Mouse (Mus musculus) frontal cortex, adult (tissue): ENCODE measurements around the gene Pram1.

Source experiments
- ATAC-seq: cut with Nextera tagmentation; 2 replicates; pipeline ENCODE4 v1.9.2; 2017; ENCODE audit warnings: mild to moderate bottlenecking, moderate library complexity, mixed read lengths; ENCODE audit not compliant: low TSS enrichment

Gene Pram1

DNA sequence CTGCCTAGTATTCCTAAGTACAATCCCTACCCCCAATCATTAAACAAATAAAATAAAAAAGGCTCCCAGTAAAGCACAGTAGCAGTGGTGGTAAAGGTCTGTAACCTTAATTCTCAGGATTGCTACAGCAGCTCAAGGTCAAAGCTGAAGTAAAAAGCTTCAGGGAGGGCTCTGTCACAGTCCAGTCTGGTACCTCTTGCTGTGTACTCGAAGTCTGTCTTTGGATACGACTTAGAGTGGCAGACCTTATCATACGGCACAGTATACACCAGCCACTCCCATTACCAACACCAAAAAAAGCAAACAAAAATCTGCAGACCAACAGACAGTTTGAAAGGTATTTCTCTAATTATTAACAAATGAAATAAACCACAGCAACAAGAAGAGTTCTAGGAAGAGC lies 29.0 kb downstream of the Pram1 start:
- no peak for ATAC-seq

DNA sequence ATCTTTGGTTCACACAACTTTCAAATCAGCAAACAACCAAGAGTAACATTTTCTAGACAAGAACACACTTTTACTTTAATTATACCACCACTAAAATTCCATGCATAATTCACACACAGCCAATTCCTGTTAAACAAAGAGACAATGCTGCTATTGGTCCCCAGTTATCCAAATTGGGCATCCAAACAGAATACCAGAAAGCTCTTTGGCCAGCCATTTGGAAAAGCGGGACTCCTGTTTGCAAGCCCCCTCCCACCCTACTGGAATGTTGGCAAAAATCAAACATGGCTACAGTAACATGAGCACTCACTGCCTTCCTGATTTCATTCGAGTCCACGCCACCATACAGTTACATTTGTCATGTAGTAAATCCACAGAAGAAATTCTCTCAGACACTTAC lies 31.8 kb downstream of the Pram1 start:
- ATAC-seq = no peak

DNA sequence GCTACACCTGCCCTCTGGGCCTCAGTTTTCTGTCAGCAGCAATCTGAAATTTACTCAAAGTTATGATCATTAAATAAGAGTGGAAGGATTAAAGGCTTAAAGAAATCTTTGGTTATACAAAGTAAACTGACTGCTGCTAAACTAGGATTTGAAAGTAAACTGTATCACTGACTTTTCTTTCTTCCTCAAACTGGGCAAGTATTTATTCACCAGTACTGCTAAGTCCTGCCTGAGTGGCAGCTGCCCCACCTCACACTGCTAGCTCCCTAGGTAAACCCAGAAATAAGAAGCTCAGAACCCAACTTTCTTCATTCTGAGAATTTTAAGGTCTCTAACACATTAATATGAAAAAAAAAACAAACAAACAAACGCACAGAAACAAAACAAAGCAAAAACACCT lies 36.0 kb downstream of the Pram1 start:
- no peak for ATAC-seq

DNA sequence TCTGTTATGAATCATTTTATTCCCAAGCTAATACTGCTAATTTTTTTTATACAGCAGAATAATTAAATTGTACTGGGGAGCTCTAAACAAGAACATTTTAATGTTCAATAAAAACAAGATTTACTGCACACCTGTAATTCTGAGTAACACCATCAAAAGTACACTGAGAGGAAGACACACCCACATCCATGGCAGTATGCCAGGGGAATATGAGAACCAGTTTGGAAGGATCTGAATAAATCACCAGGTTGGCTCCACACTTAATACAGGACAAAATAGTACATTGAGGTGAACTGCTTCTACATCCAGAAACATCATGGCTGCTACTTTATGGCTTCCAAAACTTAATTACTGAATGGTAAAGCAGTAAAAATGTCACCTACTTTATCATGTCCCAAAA lies 37.6 kb downstream of the Pram1 start:
- no peak for ATAC-seq

DNA sequence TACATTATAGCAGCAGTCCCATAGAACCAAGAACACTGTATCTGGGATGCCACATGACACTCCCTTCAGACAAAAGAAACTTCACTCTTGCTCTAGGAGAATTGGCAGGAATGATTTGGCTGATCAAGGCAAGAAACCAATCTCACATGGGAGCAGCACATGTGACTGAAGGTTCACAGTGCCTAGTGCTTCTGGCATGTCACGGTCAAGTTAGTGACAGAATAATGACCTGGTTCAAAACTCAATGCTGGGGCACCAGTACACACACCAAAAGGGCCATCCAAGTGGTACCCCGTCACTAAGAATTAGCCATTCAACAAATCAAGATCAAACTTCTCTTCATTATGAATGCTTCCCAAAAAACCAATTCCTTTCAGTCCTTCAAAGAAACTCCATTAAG lies 38.2 kb downstream of the Pram1 start:
- no peak for ATAC-seq

DNA sequence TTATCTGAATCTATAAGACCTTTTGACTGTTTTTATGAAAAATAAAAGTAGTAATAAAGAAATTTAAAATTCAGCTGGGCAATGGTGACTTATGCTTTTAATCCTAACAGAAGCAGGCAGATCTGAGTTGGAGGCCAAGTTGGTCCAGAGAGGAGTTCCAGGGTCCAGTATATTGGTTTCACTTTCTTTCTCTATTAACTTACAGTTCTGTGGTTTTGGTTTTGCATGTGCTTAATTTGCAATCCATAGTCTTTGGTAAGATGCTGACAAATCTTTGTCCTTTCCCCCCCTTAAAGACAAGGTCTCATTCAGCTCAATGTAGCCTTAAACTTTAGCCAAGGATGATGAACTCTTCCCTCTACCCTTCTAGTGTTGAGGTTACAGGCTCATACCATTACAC lies 40.9 kb downstream of the Pram1 start:
- no peak for ATAC-seq

DNA sequence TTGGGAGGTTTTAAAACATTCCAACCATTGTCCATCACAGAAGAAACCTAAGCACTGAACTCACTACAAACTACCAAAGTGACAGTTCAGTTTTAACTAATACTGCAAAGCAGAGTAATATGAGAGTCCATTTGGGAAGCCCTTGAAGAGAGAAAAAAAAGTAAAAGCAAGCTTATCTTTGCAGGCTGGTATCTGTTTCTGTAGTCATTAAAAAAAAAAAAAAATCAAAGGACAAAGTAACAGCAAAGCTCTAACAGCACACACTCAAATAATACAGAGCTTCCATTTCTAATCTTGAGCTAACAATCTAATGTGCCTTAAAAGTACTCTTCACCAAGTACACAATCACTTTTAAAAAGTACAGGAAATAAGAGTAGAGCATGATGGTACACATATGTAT lies 43.9 kb downstream of the Pram1 start:
- no peak for ATAC-seq

DNA sequence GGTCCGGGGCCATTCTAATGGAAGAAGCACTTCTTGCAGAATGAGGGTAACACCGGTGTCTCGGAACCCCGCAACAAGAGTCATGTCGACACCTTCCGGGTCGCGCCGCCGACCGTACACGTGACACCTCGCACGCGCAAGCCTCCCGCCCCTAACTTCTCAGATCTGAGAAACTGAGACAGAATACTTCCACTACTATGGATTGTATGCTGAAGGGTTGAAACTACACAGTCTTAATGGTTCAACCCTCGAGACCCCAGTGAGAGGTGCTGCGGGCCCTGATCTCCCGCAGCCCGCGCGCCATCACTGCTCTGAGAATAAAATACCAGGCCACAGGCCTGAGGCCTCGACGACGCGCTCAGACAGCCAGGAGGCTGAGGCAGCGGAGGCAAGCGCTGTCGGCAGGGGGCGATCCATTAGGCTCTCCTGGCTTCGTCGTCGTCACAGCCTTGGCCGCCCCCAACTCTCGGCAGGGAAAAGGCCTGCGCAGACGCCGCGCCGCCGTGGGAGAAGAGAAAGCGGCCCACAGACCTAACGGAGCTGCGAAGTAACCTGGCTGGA lies 46.9 kb downstream of the Pram1 start:
- peak; percentile 76 for ATAC-seq

DNA sequence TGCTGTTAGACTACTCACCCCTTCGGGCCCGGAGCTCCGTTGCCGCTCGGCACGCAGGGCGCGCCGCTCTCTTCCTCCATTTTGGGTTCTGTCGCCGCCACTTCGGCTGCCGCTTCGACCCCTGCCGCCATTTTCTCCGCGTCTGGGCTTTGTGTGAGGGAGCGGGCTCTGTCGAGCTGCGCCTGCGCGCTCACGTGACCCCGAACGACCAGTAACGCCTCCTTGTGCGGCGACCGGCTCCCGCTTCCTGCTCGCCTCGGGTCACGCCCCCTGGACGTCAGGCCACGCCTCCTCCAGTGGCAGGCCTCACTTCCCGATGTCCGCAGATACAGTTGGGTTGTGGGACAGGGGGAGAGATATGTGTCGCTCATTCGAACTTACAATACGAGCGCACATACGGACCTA lies 47.4 kb downstream of the Pram1 start:
- peak; percentile 94 for ATAC-seq

DNA sequence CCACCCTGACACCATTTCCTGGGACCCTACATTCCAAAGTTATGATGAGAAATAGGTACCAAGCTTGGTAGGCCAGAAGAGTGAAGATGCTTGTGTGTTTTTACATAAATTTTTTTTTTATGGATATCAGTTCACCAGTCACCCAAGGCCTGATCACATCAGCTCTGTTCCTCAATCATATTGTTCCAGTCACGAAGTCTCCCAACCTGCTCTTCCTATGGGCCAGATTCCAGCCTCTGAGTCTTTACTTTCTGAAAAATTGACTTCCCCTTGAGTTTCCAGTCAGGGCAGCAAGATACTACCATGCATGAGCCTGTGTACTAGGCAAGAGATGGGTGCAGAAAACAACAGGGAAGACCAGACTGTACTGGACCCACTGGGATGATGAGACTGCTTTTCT lies 48.9 kb downstream of the Pram1 start, which contains the start of gene Hnrnpm:
Gene Hnrnpm, minus strand, starts transcription at position 101 of the 400 bp plus-strand sequence.
- ATAC-seq = no peak
